Mouse (Mus musculus): ENCODE measurements around the gene Spag9.

Gene Spag9

DNA sequence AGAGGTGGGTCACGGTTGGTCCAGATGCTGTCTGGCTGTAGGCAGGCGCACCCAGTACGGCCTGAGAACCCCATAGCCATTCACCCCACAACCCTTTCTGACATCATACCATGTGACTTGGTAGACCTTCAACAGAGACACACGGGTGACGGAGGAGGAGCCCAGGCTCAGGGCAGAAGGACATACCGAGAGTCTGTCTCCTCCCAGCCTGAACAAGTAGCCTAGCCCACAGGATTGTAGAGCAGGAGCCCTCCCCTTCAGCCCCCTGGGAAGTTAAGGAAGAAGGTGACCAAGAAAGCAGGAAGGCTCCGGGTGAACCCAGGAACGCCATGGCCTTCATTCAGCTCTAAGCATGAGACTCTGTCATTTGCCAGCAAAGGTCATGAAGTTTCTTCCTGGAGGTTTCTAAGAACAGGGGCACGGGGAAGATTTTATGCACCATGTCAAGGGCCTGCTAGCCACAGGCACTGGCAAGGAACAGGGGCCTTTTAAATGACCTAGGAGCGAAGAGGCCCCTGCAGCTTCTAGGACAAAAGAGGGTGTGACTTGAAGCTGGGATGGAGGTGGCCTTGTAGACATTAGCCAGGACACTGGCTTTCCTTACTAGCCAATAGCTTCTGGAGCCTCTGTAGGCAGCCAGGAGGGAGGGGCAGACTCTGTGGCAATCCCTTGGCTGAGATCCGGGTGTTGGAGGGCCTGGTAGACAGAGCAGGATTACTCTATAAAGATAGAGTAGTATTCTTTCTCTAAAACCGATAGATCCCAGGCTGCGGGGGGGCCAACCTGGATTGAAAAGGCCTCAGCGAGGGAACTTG, 163.4 kb downstream of the Spag9 start:
- no peak for DNase-seq

DNA sequence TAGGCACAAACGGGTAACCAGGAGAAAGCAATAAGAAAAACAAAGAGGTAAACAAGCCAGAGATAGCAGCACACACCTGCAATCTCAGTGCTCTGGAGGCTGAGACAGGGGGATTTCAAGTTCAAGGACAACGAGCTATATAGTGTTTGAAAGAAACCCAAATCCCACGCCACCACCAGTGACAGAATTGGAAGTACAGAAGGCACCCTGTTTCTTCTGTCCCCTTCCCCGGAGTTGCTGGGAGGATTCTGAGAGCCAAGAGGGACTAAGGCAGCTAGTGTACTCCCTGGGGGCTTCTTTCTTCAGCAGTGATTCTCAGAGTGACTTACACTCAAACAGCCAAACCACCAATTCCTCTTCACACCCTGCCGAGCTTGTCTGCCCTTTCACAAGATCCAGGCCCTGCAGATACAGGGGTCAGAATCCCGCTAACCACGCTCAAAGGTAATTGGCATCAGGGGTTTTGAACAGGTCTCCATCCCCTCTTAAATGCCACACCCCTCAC, 164.1 kb downstream of the Spag9 start:
- DNase-seq, result no peak

DNA sequence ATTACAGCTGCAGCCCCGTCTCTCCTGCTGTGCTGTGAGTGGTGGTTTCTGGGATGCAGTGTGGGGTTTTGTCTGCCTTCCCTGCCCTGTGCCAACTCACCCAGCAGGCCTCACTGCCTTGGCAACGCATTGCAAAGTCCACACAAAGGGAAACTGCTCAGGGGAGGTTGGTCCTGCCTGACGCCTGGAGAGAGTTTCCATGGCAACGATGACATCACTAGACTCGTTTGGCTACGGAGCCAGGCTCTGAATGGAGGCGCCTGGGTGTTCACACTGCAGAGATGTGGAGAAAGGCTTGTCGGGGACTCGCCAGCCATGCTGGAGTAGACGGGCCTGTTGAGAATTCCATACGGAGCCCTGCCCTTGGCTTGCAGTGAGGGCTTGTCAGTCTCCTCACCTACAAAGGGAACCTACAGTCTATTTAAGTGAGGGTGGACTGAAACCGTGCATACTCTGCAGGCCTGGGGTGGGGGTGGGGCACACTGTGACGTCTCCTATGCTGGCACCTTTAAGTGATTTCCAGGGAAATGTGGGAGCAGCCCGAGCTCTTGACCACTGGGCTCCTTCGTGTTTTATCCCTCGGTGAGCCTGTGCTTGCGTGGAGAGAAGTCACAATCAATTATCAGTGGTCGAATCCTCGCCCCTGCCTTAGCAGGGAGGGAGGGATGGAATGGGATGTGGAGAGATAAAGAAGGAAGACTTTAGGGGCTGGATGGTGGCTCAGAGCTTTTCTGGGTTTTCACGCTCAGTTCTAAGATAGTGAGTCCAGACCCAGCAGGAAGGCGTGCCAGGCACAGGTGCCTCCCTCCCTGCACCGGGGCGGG, 164.8 kb downstream of the Spag9 start:
- DNase-seq, result peak; percentile 95

DNA sequence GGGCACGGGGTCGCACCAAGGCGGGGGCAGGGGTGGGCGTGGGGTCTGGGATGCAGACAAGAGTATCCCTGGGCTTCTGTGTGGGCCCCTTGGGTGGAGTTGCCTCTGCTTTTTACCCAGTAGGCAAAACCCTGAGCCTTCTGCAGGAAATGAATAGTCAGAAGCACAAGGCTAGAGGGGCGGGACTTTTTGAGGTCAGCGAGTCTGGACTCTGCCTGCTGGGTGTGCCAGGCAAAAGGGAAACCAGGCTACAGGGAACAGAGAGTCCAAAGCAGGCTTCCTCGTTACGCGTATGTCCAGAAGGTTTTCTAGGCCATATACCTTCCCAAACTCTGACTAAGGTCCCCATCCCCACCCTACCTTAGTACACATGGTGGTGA, 165.4 kb downstream of the Spag9 start:
- peak; percentile 56 for DNase-seq

DNA sequence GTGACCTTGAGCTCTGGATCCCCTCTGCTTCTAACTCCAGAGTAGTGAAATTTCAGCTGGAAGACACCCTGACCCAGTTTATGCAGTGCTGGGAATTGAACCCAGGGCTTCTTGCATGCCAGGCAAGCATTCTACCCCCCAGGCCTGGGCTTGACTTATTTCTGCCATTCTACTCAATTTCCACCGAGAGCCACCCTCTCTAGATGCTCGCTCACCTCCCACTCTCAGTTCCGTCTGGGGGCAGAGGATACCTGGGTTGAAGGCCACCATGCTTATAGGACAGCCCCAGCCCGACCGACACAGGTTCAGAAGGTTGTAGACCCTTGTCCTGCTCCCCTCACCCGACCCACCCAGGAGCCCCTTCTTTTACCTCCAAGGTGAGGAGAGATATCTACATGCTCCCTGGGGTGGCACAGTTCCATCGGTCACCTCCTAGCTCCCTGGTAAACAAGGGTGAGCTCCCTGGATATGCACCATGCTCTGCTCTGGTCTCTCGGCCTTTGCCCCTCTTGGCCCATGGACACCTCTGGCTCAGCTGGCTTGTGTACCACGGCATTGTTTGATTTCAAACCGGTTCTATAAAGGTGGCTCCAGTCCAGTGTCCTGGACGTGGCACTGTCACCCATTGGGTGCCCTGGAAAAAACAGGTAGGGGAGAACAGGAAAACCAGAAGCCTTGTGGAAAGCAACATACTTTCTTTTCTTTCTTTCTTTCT, 166.1 kb downstream of the Spag9 start:
- DNase-seq, result no peak

DNA sequence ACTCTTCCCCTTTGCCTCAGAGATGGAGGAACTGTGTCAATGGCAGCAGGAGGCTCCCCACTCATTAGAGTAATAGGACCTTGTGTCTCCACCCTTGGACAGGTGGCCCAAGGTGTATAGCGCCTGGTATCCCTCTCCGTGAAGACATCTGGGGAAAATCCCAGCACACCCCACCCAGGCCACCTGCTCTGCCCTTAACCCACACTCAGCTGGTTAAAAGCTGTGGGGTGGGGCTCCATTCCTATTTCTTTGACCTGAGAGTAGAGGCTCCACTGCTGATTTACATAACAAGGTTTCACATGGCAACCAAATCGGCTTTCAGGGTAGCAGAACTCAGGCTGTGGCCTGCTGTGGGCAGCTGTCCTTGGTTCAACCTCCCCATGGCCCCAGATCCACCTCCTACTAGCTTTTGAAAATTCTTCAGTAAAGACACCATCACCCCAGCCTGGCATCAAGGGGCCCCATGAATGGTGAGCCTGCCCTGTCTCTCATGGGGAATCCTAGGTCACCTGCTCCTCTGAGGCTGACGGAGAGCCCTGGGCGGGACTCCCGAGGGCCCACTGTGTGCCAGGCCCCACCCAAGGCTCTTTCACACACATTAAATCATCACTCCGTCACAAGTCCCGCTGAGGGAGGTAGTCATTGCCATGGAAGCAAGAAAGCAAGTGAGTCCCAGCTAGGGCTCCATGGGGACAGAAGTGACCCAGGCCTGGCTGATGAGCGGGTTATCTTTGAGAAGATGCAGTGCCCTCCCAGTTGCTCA, 167.3 kb downstream of the Spag9 start:
- DNase-seq, result no peak

DNA sequence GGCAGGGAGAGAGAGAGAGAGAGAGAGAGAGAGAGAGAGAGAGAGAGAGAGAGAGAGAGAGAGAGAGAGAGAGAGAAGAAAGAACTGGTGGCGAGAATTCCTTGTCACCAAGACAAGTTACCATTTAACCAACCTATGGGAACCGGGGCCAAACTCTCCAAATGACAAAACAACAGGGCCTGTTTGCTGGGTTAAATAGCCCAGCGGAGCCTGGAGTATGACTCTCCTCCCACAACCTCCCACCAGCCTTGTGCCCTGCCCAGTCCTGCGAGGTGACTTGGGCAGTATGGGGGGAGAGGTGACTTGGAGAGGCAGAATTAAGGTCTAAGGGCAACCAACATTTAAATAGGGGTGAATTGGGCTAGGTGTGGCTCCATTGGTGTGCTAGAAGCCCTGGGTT, 169.9 kb downstream of the Spag9 start:
- no peak for DNase-seq

DNA sequence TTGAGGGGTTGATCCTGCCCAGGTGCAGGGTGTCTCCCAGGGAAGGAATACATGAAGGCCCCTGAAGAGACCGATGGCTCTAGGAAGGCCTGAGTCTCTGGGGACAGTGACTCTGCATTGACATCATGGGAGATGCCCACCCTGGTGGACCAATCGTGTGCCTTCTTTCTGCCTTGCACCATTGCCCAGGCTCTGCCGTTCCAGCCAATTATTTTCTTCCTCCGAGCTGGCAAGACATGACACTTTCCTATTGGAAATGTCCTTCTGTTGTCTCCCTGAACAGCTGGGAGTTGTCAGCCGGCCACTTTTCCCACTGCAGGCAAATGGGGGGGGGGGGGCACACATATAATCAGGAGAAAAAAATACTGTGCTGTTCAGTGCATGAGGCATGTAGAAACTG, 172.3 kb downstream of the Spag9 start:
- DNase-seq, result no peak

DNA sequence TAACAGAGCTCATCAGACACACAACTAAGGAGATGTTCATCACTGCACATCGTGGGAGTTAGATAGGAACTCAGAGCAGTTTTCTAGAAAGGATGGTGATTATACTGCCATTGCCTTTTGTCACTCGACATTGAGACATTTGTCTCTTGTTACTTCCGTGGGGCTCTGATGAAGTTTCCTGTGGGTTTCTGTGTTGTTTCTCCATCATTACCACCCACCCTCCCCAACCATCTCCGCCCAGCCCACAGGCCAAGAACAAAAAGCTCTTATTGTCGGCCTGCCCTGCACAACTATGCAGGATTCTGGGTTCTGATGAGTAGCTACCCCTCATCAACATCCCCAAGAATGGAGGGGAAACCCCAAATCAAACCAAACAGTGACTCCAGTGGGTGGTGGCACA, 173.7 kb downstream of the Spag9 start:
- DNase-seq, result no peak

DNA sequence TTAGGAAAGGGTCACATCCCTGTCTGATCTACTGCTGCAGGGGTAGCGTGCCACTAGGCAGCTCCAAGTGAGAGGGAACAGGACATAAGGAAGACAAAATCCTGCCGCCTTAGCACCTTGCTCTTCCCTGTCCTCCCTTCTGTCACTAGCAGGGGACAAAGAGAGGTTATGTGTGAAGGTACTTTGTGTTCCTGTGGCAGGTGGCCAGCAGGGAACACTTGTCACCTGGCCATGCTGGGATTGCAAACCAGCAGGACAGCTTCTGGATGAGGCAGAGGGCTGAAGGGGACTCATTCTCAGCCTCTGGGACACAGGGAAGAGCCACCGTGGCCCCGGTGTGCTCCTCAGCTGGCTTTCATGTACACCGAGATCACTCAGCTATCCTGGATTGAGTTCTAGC, 175.8 kb downstream of the Spag9 start:
- DNase-seq, result no peak

DNA sequence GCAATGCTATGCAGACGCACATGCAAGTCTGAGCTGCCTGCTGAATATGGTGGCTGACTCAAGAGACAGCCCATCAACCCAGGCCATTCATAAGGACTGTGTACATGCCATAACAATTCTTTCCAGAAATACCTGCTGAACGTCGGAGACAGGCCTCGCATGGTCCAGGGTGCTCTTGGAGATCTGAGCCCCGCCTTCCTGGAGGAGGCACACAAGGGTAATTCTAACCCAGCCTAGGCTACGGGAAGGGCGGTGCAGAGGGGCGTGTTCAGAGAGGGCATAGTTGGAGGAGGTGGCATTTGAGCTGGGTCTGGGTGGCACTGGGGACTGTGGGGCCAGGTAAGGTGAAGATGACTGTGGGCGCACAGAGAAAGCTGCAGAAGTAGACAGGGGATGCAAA, 176.3 kb downstream of the Spag9 start:
- DNase-seq, result no peak

DNA sequence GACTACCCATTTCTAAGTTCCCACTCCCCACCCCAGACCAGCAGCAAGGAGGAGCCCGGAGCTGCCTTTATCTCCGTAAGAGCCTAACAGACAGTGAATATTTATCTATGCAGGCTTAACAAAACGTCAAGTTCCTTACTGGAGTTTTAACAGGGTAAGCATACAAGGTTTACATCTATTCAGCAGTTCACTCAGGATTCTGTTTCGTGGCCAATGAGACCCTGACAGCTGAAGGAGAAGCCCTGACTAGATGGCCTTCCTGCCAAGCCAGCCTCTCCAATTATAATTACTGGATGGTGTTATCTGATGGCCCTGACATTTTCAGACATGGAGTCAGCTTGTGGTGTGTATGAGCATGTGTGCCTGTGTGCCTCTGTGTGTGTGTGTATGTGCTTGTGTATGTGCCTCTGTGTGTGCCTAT, 177.8 kb downstream of the Spag9 start:
- DNase-seq, result no peak

DNA sequence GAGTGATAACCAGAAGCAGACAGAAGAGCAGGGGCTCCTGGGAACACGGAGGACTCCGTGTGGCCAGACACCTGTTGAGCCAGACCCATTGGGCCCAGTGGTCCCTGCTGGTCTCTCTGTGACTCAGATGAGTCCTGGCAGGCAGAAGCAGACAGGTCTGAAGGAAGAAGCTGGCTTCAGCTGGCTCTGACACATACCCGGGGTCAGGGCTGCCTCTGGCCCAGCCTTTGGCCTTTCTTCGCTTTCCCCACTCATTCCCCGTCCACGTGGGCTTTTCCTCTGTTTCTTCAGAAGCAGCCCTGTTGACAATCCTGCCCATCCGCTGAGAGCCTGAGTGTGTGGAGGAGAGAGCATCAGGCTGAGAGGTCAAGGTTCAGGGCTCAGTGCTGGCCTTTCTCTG, 179.4 kb downstream of the Spag9 start:
- no peak for DNase-seq
